Mouse (Mus musculus) G1E-ER4 (cell line): ENCODE data around the gene Fam83g. TPM values are rescaled to one million over a fixed set of nuclear protein-coding genes. Genes with fewer than 3 reads are reported as not detected.

ENCODE experiments used
- GATA1 ChIP-seq: IDR thresholded peaks from one replicate; pipeline ENCODE4 v1.8.0; 2012; ENCODE audit warnings: low read length, inconsistent platforms
- polyA plus RNA-seq: library from polyadenylated mRNA; stranded (reverse); fragments of >175 nt; gene quantifications from 2 replicates; pipeline ENCODE4 v1.2.3, GENCODE M21; 2012

Fam83g gene
- polyA plus RNA-seq, 1 experiment = not detected

GRCm38 (mm10) chr11:61719826-61720225 is 35.9 kb downstream of the Fam83g start:
- no peak for TF ChIP-seq GATA1

- no peak for TF ChIP-seq GATA1
Observed at GRCm38 (mm10) chr11:61720636-61721035, 36.7 kb downstream of the Fam83g start, which contains the start of gene Slc5a10. Gene Slc5a10 (minus strand): TSS chr11:61720826.

DNA sequence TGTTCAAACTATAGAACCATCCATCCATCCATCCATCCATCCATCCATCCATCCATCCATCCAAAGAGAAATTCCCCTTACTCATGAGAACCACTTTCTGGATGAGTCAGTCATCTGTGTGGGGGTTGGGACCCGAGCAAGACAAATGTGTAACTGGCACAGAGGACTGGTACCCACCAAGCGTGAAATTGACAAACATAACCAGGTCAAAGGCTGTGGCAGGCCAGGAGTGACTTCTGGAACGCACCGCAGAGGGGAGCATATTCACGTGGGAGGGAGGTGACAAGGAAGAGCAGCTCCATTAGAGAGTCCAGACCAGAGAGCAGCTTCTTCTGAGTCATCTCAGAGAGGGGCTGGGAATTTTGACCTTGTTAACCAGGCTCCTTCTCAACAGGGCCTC is 38.2 kb downstream of the Fam83g start:
- no peak for TF ChIP-seq GATA1

DNA sequence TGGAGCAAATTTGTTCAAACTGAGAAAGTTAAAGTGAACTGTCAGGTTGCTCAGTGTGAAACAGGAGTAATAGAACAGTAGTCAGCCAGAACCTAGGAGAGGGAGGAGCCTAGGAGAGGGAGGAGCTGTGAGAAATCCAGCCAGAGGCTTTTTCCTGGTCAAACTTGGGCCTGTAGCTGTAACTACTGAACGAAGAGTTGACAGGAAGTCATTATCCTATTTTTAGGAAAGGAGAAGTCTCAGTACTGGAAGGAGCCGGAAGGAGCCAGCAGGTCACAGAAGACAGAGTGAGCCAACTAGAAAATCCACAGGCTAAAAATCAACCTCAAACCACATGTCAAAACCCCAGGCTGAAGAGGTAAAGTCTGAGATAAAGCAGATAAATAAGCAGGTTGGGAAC is 44.1 kb downstream of the Fam83g start:
- no peak for TF ChIP-seq GATA1

DNA sequence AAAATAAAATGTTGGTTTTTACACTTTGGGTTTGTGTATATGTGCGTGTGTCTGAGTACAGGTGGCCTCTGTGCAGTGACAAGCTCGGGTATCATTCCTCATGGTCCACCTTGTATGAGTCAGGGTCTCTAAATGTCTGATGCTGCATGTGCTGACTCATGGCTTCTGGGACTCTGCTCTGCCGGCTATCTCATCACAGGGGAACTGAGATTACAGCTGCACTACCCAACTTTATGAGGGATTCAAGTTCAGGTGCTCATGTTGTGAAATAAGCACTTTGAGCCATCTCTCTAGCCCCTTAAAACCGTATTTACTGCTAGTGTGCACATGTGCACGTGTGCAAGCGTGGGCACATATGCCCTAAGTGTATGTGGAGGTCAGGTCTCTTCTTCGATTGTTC is 48.8 kb downstream of the Fam83g start:
- no peak for TF ChIP-seq GATA1

DNA sequence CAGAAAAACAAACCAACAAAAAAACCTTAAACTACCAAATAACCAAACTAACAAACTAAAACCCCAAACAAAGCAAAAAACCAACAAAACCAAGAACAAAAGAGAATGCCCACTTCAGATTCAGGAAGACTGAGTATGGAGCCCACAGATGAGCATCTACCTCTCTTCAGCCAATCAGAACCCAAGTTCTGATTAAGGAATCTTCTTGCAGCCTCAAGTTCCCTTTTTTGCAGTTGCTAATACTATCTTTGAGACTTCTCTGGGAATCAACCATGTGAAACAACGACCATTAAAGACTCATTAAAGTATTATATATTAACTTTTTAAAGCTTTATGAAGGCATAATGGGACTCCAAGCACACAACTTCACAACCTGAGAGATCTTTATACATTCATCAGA is 53.4 kb downstream of the Fam83g start:
- no peak for TF ChIP-seq GATA1

DNA sequence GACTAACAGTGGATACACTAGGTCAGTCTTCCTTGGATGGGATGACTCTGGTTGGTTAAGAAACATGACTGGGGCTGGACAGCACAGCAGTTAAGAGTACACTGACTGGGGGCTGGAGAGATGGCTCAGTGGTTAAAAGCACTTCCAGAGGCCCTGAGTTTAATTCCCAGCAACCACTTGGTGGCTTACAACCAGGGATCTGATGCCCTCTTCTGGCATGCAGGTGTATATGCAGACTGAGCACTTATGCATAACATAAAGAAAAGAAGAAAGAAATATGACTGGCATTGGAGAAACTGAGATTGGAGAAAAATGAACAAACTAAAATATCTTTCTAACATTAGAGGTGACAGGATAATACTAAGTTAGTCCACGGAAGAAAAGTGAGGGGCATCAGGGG is 56.6 kb downstream of the Fam83g start:
- TF ChIP-seq GATA1 = no peak

- TF ChIP-seq GATA1 = no peak
Observed at GRCm38 (mm10) chr11:61743768-61744167, 59.9 kb downstream of the Fam83g start.

DNA sequence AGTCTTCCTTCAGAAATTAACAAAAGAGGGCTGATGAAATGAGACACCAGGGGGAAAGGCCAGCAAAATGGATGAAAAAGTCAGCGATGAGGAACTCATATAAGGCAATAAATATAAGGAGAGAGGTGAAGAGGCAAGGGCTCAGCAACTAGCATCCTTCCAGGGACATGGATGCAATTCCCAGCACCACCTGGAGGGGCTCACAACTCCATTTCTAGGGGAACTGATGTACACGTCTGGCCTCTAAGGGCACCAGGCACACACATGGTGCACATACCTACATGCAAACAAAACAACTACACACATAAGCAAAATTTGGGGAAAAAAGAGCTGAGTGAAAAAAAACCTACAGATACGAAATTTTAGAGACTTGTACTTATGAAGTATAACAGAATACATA is 60.6 kb downstream of the Fam83g start:
- no peak for TF ChIP-seq GATA1

- TF ChIP-seq GATA1 = no peak
Observed at GRCm38 (mm10) chr11:61745781-61746180, 61.9 kb downstream of the Fam83g start.

GRCm38 (mm10) chr11:61747161-61747560 is 63.3 kb downstream of the Fam83g start:
- no peak for TF ChIP-seq GATA1

GRCm38 (mm10) chr11:61751612-61752011 is 67.7 kb downstream of the Fam83g start:
- no peak for TF ChIP-seq GATA1

DNA sequence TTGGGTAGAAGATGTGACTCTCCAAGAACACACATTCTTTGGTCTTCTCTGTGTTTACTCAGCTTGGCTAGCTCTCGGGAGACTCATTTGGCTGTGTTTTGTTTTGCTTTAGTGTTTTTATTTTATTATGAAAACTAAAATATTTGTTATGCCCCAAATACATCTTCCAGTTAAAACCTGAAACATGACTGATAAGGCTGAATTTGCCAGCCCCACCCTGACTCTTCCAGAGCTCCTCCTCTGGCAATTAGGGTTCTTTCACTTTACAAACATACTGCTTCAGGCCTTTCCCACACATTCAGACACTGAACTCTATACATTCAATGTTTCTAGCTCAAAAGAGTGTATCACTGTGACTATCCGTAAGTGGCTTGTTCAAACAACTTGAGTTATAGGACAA is 73.3 kb downstream of the Fam83g start:
- no peak for TF ChIP-seq GATA1

Other genes starting within 250 kb of the Fam83g start
- gene Rnf112, start 230.0 kb upstream of the Fam83g start, polyA plus RNA-seq = not detected in 2 replicates
- gene Mfap4, start 198.7 kb upstream of the Fam83g start, polyA plus RNA-seq = not detected in 2 replicates
- gene Mapk7, start 189.7 kb upstream of the Fam83g start, polyA plus RNA-seq = 27.7 and 28.6 TPM in 2 replicates
- gene B9d1, start 178.9 kb upstream of the Fam83g start, polyA plus RNA-seq = 15.8 and 18.8 TPM in 2 replicates
- 1.2 and 1.8 TPM in 2 replicates for gene Epn2, start 104.4 kb upstream of the Fam83g start, polyA plus RNA-seq
- gene Grap, start 30.8 kb upstream of the Fam83g start, polyA plus RNA-seq = 8.5 and 8.6 TPM in 2 replicates
- not detected in 2 replicates for gene Slc5a10, start 36.7 kb downstream of the Fam83g start, polyA plus RNA-seq
- gene Prpsap2, start 78.0 kb downstream of the Fam83g start, polyA plus RNA-seq = 7.8 and 8.3 TPM in 2 replicates
- 3.4 and 4.8 TPM in 2 replicates for gene Ulk2, start 171.0 kb downstream of the Fam83g start, polyA plus RNA-seq
- gene Akap10, start 246.2 kb downstream of the Fam83g start, polyA plus RNA-seq = 19.3 and 19.9 TPM in 2 replicates